Mouse (Mus musculus) gastrocnemius, adult 8-10 months (tissue): ENCODE measurements around the gene C1qtnf9. TPM values are rescaled to one million over a fixed set of nuclear protein-coding genes. Genes with fewer than 3 reads are reported as not detected.

Source experiments
- DNase-seq, 2 experiments: peaks; one replicate each; pipeline ENCODE4 v3.0.0; 2022; ENCODE audit warnings: low spot score in 2 of 2
- total RNA-seq, 4 experiments: library from RNA; stranded (reverse); gene quantifications; 2 replicates each; pipeline ENCODE4 v1.2.4; 2022

C1qtnf9 gene
- total RNA-seq, 4 experiments from 2014 or later, result 11.8 to 23.1 (median 15.8) TPM

DNA sequence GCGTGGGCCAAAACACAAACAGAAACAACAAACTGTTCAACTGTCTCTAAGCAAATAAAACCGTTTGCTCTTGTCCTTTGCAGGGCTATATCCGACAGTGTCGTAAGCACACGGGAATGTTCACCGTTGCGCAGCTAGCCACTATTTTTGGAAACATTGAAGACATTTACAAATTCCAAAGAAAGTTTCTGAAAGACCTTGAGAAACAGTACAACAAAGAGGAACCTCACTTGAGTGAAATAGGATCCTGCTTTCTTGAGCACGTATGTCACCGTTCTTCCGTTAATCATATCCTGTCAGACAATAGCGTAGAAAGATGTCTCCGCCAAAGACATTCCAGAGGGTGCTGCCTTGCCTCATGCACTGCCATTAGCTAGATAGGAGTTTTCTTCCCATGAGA lies 18.1 kb upstream of the C1qtnf9 start:
- DNase-seq, result no peak

DNA sequence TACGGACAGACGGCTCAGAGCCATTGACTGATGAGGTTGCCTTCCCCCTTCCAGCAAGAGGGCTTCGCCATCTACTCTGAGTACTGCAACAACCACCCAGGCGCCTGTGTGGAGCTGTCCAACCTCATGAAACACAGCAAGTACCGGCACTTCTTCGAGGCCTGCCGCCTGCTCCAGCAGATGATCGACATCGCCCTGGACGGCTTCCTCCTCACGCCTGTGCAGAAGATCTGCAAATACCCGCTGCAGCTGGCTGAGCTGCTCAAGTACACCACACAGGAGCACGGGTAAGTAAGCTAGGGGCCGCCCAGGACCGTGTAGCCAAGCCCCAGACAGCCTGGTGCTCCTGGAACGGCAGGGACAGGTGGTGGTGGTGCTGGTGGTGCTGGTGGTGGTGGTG lies 16.4 kb upstream of the C1qtnf9 start:
- DNase-seq, result no peak

DNA sequence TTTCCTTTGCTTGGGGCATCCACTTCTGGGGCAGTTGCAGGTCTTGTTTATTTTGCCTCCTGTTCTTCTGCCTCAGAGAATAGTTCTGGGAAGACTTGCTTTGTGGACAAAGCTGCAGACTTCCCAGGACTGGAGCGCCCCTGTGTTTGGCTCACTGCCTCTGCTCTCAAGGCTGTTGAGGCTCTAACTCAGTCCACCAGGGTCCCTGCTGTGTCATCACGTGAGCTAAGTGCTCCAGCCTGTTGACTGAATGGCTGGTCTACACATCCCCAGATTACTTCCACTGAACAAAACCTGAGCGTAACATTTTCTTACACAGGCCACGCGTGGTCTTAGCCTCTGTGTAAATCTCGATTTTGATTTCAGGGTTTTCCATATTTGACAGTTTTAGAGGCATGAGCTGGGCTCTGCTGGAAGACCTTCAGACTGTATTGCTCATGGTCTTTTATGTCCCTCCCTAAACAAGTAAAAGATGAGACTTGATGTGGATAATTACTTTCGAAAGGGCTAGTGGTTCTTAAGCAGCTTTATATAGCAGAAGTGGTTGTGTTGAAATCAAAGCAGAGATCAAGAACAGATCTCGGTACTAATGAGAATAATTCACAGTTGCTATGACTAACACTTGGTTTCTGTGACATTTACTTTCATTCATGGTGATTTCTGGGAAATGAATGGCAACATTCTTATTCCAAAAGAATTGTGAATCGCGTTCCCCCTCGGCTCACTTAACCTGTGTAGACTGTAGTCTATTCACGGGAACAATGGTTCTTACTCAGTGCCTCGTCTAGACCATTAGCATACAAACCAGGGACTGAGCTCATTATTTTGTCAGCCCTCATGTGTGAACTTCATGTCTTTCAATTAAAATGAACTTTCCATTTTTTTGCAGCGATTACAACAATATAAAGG lies 14.8 kb upstream of the C1qtnf9 start:
- no peak for DNase-seq

DNA sequence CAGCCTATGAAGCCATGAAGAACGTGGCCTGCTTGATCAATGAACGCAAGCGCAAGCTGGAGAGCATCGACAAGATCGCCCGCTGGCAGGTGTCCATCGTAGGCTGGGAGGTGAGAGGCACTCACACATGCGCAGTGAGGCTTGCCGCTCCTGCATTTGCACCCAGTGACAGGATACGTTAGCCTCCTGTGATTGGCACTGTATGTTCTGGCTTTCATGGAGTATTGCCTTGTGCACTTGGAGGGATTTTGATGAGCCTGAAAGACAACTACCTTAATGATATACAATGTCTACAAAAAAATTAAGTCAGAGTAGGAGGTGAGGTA lies 14.2 kb upstream of the C1qtnf9 start:
- DNase-seq, result no peak

DNA sequence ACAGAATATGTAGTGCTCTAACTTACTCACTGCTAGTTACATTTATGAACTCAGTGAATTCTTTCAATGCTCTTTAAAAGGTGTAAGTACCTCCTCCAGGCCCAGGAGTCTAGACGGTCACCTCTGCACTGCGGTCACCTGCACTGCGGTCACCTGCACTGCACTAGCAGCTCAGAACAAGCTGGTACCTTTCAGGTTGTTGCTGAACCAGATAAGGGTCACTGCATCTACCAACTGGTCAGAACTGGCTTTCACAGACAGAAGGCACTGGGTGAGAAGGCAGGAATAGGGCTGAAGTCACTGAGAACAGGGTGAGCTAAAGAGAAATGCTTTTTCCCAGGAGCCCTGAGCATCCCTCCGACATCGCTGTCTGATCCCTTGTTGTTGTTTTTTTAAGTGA lies 13.3 kb upstream of the C1qtnf9 start:
- no peak for DNase-seq

DNA sequence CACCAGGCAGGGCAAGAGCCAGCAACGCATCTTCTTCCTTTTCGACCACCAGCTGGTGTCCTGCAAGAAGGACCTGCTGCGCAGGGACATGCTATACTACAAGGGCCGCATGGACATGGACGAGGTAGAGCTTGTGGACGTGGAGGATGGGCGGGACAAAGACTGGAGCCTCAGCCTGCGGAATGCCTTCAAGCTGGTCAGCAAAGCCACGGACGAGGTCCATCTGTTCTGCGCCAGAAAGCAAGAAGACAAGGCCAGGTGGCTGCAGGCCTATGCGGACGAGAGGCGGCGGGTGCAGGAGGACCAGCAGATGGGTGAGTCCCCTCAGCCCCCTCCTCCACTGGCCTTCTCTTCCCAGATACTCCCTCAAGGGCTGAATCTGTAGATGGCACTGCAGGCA lies 11.7 kb upstream of the C1qtnf9 start:
- DNase-seq, result no peak

DNA sequence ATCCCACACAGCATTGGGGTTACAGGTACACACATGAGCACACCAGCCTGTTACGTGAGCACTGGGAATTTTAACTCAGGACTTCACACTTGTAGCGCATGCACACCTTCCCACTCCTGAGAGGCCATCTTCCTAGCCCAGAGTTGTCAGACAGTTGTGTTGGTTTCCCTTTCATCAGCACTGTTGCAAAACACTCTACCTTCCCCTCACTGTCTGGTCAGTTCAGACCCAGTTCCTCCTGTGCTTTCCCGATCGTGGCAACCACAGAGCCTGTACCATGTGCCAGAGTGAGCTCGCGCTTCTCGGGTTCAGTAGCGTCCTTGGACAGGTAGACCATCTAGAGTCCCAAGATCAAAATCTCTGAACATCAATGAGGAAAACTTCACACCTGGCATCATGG lies 10.7 kb upstream of the C1qtnf9 start:
- DNase-seq, result no peak

DNA sequence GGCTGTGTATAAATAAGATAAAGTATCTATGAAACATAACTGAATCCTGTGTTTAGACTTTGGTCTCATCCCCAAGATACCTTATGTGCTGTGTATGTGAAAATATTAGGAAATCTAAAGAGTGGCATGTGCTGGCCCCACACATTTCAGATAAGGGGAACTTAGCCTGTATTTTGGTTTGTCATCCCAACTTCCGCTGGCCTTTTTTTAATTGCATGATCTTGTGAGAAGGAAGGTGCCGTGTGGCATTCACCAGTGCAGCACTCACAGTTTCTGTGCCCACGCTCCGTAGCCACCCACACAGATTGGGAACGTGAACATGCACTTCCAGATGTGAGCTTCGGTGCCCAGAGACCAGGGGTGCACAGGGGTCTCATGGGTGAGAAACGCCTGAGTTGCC lies 10.2 kb upstream of the C1qtnf9 start:
- DNase-seq, result no peak

DNA sequence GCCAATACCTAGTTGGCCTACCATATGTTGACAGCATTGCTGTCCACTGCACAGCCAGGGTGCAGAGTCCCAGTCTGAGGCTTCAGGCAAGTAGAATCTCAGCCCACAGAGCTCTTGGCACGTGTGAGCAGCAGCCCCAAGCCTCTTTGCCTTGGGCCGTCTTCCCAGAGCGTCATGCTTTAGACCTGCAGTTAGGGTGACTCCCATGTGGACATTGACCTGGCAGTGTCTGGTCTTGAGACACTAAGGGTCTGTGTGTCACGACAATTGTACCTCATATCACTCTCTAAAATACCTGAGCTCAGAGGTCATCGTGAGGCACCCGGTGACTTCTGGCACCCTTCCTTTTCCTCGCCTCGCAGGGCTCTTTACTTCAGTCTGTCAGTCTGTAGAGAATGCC lies 8.8 kb upstream of the C1qtnf9 start:
- DNase-seq, result no peak

DNA sequence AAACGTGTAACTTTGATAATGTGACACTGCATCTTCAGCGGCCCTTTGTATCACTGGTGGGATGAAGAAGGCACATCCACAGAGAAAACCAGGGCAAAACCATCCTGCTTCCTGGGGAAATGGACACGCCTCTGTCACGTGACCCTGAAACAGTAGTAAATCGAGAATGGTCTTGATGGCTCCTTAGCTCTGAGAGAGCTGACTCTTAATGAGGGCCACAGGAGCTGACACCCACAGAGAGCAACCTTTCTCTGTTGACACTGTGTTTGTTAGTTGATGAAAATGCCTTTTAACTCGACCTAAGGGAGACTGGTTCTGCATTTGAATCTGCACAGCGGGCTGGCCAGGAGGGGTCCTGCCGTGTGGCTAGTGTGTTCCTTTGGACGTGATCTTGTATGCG lies 6.1 kb upstream of the C1qtnf9 start:
- no peak for DNase-seq

DNA sequence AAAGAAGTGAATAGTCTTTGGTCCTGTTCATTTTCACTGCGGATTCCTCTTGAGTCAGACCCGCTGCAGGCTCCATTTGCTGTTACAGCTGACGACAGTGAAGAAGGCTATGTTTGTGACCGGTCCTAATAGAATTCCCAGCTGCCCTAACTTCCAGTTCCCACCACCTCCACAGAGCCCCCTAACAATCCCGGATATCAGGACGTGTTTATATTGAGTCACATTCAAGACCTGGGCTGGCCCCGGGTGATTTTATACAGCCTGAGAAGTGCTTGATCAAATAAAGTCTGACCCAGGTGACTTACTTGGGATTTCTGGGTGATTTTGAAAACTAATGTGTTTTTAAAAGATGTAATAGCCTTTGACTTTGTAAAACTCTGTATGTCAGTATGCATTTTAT lies 5.2 kb upstream of the C1qtnf9 start:
- no peak for DNase-seq

DNA sequence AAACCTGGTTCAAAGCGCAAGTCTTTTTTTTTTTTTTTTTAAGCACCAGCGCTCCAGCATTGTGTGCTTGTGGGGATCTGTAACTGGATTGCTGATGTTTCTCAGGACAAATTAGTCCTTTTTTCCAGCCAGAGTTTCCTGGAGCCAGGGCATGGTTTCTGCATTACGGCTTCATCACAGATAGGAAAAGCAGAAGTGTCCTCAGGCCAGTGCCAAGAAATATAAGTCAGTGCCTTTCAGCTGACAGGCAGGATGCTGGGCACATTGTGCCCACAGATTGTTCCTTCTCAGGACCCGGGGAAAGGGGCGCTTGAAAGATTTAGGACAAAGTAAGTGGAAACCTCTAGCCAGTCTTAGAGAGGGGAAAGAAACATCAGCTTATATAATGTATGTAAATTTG lies 4.2 kb upstream of the C1qtnf9 start:
- DNase-seq, result no peak

DNA sequence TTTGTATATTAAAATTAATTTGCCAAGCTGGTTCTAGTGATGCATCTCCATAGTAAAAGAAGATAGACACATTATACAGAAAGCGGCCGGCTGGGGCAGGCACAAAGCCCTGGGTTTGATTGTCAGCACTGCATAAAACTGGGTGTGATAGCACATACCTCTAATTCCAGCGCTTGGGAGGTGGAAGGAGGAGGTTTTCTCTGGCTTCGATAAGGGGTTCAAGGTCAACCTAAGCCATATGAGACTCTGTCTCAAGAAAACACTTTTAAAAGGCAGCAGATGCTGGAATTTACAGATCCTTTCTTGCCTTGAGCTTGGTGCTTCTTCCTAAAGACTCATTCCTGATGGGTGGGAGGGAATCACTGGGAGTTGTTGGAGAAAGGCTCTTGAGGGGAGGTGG lies 3.4 kb upstream of the C1qtnf9 start:
- DNase-seq, result no peak

DNA sequence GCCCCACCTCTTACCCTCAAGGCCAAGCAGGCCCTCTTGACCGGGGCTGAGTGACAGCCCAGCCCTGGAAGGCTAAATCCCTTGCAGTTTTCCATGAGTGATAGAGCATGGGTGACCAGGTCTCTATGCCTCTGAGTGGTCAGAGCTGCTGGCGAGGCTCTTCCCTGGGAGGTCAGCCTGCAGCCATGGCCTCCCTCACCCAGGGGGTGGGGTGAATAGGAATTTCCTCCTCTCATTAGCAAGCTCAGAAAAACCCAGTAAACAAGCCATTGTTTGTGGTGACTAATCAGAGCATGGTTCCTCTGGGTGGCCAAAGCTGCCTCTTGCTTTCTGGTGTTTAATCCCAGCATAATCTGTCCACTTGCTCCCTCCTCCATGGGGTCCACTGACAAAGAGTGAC lies 2.9 kb upstream of the C1qtnf9 start:
- no peak for DNase-seq

DNA sequence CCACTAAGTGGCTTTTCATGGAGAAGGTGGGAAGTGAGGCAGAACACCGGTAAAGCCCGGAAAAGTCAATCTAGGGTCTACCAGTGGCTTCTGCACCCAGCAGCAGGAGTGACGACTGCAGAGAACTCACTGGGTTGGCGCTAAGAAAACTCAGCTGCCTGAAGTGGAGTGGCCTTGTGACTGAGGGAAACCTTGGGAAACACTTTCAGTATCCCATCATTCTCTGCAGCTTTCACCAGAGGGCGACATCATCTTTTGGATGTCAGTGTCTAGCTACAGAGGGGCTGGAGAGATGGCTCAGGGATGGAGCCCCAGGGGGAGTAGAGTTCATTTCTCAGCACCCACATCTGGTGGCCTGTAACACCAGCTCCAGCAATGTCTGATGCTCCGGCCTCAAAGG lies 1.4 kb downstream of the C1qtnf9 start:
- no peak for DNase-seq

DNA sequence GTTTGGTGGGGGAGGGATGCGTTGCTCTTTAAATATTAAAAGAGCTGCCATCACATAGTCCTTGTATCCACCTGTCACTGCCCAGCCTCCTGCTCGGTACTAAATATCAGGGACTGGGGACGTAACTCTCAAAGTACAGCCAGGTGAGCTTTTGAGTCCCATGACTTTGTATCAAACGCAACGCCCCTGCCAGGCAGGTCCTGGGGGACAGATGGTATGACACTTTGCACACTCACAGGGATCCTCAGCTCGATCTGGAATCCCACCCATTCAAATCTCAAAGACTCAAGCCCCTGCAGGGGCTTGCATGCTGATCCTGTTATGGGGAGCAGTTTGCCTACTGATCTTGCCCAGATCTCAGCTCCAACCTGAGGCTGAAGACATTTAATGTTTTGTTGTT lies 2.7 kb downstream of the C1qtnf9 start:
- no peak for DNase-seq

DNA sequence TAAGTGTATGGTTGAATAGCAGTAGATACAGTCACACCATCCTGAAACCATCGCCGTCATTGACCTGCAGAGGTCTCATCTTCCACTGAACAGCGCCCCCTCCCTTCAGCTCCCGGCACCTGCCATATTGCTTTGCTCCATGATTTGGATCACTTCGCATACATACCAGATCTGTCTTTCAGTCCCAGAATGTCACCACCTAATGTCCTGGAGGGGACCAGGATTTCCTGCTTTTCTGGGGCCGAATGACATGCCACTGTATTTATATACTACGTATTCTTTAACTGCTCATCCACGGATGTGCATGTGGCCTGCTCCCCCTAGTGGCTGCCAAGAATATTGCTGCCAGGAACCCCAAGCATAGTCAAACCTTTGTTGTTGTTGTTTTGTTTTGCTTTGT lies 3.1 kb downstream of the C1qtnf9 start:
- peak; percentile 20 to 31 for DNase-seq

DNA sequence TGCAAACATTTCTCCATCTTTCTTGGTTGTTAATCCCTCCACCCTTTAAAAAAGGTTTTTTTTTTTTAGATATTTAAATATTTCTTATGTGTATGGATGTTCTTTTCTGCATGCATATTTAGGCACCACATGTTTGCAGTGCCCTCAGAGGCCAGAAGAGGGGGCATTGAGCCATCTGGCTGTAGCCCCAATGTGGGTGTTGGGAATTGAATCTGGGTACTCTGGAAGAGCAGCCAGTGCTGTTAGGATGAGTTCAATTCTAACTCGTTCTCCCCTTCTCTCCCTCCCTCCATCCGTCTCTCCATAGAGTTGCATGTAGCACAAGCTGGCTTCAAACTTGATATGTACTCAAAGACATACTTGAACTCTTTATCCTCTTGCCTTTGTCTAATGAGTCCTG lies 5.5 kb downstream of the C1qtnf9 start:
- no peak for DNase-seq

DNA sequence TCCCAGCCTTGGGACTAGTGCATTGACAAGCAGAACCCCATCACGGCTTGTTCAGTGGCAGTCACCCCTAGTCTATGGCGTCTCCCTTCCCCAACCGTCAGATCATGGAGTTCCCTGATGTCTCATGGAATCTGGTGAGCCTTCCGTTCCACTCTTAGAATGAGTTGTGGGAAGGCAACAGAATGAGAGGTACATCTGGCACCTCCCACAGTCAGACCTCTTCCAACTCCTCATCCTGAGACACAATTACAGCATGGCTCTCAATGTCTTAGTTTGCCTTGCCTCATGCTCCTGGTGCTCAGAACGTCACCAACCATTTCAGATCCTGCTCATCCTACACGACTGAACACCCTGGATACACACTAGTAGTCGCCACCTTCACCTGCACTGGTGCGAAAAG lies 8.6 kb downstream of the C1qtnf9 start:
- no peak for DNase-seq

DNA sequence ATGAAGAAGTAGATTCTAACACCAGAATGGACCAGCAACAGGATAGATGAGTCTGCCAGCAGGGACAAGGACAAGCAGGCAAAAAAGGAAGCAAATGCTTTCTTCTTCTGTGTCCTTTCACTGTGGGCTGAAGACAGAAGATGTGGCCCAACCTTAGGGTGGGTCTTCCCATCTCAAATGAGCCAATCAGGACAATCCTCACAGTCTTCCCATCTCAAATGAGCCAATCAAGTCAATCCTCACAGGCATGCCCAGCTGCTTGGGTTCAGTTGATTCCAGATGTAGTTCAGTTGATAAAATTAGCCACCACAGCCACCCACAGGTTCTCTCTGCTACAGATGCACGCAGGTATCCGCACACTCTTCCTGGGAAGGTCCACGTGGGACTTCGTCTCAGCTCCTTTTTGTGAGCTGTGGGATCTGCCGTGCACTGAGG lies 9.6 kb downstream of the C1qtnf9 start:
- no peak for DNase-seq

DNA sequence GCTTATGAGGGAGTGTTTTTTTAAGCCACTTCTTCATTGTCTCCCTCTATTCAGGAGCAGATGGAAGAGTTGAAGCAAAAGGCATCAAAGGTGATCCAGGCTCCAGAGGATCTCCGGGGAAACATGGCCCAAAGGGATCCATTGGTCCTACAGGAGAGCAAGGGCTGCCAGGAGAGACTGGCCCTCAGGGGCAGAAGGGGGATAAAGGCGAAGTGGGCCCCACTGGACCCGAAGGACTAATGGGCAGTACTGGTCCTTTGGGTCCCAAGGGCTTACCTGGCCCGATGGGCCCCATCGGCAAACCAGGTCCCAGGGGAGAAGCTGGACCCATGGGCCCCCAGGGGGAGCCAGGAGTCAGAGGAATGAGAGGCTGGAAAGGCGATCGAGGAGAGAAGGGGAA lies 11.3 kb downstream of the C1qtnf9 start:
- DNase-seq, result no peak

DNA sequence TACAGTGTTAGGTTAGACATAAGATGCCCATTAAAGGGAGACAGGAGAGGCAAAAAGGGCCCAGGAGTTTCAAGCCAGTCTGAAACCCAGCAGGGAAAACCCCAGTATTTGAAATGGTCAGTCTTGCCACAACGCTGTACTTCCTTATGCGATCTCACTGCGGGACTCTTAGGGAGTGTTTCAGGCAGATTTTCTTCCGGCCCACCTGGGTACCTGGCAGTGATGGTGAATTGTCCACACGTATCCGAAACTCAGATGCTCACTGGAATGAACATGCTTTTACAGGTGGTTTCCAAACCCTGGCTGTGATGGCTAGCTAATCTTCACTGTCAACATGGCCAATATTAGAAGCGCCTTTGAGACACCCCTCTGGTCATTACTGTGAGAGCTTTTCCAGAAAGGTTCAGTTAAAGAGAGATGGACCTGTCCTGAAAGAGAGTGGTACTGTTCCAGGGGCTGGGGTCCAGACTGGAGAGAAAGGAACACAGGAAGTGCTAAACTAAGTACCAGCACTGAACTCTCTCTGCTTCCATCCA lies 14.3 kb downstream of the C1qtnf9 start:
- DNase-seq, result no peak

DNA sequence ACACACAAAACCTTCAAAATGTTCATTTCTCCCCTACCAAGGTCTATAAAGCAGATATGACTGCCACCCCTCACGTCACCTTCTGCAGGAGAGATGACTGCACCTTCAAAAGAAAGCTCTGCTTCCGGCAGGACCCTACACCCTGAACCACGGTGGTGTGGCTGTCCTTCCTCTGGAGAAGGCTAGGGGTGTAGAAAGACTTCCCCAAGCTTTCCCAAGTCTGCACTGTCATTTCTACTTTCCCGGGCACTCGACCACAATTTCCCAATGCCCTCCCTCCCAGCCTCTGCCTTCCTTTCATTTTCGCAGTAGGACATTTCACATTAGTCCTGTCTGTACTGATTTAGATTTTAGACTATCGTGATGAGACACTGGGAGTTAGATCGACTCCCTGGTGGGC lies 15.3 kb downstream of the C1qtnf9 start:
- DNase-seq, result no peak
